13 mouse cellular contexts compared by ENCODE assay signal in genomic region chr7:75656297-75656852, GRCm38 (mm10).
DNase-seq lines count a peak whose midpoint lies in the region; ATAC-seq and TF ChIP-seq lines count a peak whose summit lies in the region.
"Had no signal": no experiment of that assay in that cellular context is flagged by ENCODE, and none has a peak within 500 bp of the region (broad histone marks: within the 10 kb centered on the region; RNA-seq: fewer than 3 reads in every experiment).

No protein-coding gene starts in this region.

- peaks cover 16% of the 10 kb centered on the region for H3K4me1 ChIP-seq in kidney, adult 2 months (ENCODE audit: control insufficient read depth, insufficient read depth, low read length)
- H3K4me1 ChIP-seq in cortical plate, adult 2 months (ENCODE audit: control insufficient read depth, insufficient read depth, low read length) = no peaks in the 10 kb centered on the region
- H3K4me1 ChIP-seq: hindbrain, embryonic 12.5 days; limb, embryonic 12.5 days had no signal

- no peak for DNase-seq in kidney, adult 2 months
- no peak for DNase-seq in kidney, adult 11 months
- DNase-seq in layer of hippocampus, adult 11-12 months (ENCODE audit: low spot score) = no peak
- no peak for DNase-seq in adrenal gland, adult 2 months
- no peak for DNase-seq in adrenal gland, postnatal 36 days
- DNase-seq: kidney, postnatal 4 days; thymus, adult 18-20 months had no signal

- 82% methylated on average over 9 of the region's 9 CpGs for WGBS in kidney, adult 2 months
- WGBS in macrophage (ENCODE audit: missing documents) = 2% methylated on average over 9 of the region's 9 CpGs

- no peaks in the 10 kb centered on the region for H3K36me3 ChIP-seq in kidney, adult 2 months (ENCODE audit: control insufficient read depth, insufficient read depth, low read length)
- no peaks in the 10 kb centered on the region for H3K36me3 ChIP-seq in macrophage (ENCODE audit: inconsistent target)
- H3K36me3 ChIP-seq: hindbrain, embryonic 12.5 days; limb, embryonic 12.5 days had no signal

- peak overlapping the region; percentile 39 for H3K27ac ChIP-seq in kidney, adult 2 months (ENCODE audit: insufficient read depth, low read depth, low read length)
- H3K27ac ChIP-seq in cortical plate, adult 2 months (ENCODE audit: insufficient read depth, low read length) = 0 out of 2 replicates have a peak overlapping the region, but pooled peaks have one; percentile 57
- peak overlapping the region; percentile 78 for H3K27ac ChIP-seq in macrophage
- H3K27ac ChIP-seq: hindbrain, embryonic 12.5 days; limb, embryonic 12.5 days had no signal

- no peaks in the 10 kb centered on the region for H3K27me3 ChIP-seq in kidney, adult 2 months (replicated peaks; ENCODE audit: control insufficient read depth, insufficient read depth, low read length)
- H3K27me3 ChIP-seq: hindbrain, embryonic 12.5 days; limb, embryonic 12.5 days had no signal

- no peak for TF ChIP-seq CTCF in kidney, adult 2 months (conservative IDR thresholded peaks at IDR 0.05; ENCODE audit: insufficient read depth, insufficient read length, low read depth, low read length)
- TF ChIP-seq CTCF in cortical plate, adult 2 months (IDR thresholded peaks at IDR 0.05; ENCODE audit: extremely low read depth, insufficient read depth, low read length) = no peak

- TF ChIP-seq POLR2A in kidney, adult 2 months (IDR thresholded peaks at IDR 0.05; ENCODE audit: low read depth, low read length) = no peak
- TF ChIP-seq POLR2A in cortical plate, adult 2 months (IDR thresholded peaks at IDR 0.05; ENCODE audit: extremely low read depth, insufficient read depth, low read length) = no peak

- no peak overlapping the region for H3K4me3 ChIP-seq in kidney, adult 2 months (ENCODE audit: insufficient read depth, low read depth, low read length)
- no peak overlapping the region for H3K4me3 ChIP-seq in cortical plate, adult 2 months (ENCODE audit: insufficient read depth, low read length)
- peak overlapping the region; percentile 32 for H3K4me3 ChIP-seq in macrophage (ENCODE audit: inconsistent target)
- H3K4me3 ChIP-seq: hindbrain, embryonic 12.5 days; limb, embryonic 12.5 days had no signal

- H3K79me2 ChIP-seq in macrophage (ENCODE audit: inconsistent target) = peaks cover 7% of the 10 kb centered on the region; the same call in 1 of the 2 replicates

- peak; percentile 77 for ATAC-seq in CD4-positive, CD25-positive, alpha-beta regulatory T cell, adult 4 months
- ATAC-seq: midbrain, embryonic 16.5 days had no signal
